Mouse (Mus musculus): Measurements from ENCODE around the gene Ass1. TPM values are rescaled to one million over a fixed set of nuclear protein-coding genes. Genes with fewer than 3 reads are reported as not detected.

Ass1 gene
- 6.9 and 7.0 TPM in 2 replicates for polyA plus RNA-seq (2012; rRNA removed)

DNA sequence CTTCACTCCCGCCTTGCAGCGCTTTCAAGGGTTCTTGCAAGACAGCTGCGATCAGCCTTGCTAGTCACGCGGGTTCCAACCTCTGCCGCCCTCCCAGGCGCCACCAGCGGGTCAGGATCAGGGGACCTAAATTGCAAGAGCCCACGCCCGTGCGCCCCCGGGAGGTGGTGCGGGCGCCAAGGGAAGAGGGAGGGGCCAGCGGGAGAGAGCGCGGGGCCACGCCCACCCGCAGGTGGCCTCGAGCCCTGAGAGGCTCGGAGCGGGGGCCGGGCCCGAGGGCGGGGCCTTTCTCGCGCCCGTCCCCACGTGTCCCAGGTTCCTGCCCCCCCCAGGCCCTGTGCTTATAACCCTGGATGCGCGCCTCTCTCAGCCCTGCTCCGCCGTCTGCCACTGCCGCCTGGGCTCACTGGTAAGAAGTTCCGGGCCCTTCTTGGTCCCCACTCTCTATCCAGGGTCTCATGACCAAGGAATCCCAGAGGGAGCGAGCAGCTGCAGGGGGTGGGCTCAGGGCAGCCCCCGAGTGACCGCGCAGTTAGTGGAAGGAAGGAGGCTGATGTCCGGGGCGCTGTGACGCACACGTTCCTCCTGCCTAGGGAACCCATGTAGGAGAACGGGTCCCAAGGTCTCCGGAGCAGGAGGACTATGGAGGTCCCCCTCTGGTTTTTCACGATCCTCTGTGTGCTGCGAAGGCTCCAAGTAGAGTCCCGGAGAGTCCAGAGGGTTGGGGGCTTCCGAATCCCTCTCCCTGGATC, at the start of gene Ass1:
Gene Ass1, plus strand, starts transcription at position 277 of the 752 bp plus-strand sequence.

Other genes starting within 250 kb of the Ass1 start
- 2.2 and 2.5 TPM in 2 replicates for gene Ncs1, start 224.4 kb upstream of the Ass1 start, polyA plus RNA-seq (2012; rRNA removed)
- gene Hmcn2, start 155.8 kb upstream of the Ass1 start, polyA plus RNA-seq (2012; rRNA removed) = 74.5 and 94.2 TPM in 2 replicates
- 19.8 and 20.7 TPM in 2 replicates for gene Fubp3, start 102.4 kb downstream of the Ass1 start, polyA plus RNA-seq (2012; rRNA removed)
- gene Prdm12, start 169.8 kb downstream of the Ass1 start, polyA plus RNA-seq (2012; rRNA removed) = not detected in 2 replicates
- gene Exosc2, start 200.5 kb downstream of the Ass1 start, polyA plus RNA-seq (2012; rRNA removed) = 1.2 and 2.0 TPM in 2 replicates
- 19.6 and 23.1 TPM in 2 replicates for gene Abl1, start 218.2 kb downstream of the Ass1 start, polyA plus RNA-seq (2012; rRNA removed)